Mouse (Mus musculus) MEL (cell line): ENCODE data around the gene Olfr576. TPM values are rescaled to one million over a fixed set of nuclear protein-coding genes. Genes with fewer than 3 reads are reported as not detected.

Experiments
- DNase-seq: peaks from one replicate; pipeline ENCODE4 v3.0.0; 2011; ENCODE audit warnings: low read depth, low spot score
- H3K27ac ChIP-seq: 2 replicates; pipeline ENCODE4 v1.5.1; 2012; ENCODE audit warnings: low read depth, mild to moderate bottlenecking, control low read depth, low read length, moderate library complexity; ENCODE audit not compliant: control insufficient read depth
- H3K27me3 ChIP-seq, 2 experiments: fragments of 150-350 bp in 1 of 2; sonication (generic) in 1 of 2; 2 replicates each; pipeline ENCODE4 v1.6.1; 2012; ENCODE audit warnings: low read length in 2 of 2, mild to moderate bottlenecking in 2 of 2, improper control_type of control experiment in 1 of 2, moderate library complexity in 1 of 2; ENCODE audit not compliant: insufficient read depth in 2 of 2, control insufficient read depth in 1 of 2
- H3K36me3 ChIP-seq, 2 experiments: 2 replicates each; pipeline ENCODE4 v1.6.1; 2012 to 2014; ENCODE audit warnings: low read length in 2 of 2, improper control_type of control experiment in 1 of 2, inconsistent platforms in 1 of 2, mild to moderate bottlenecking in 1 of 2; ENCODE audit not compliant: insufficient read depth in 2 of 2, control insufficient read depth in 1 of 2
- H3K4me1 ChIP-seq, 2 experiments: fragments of 150-350 bp in 1 of 2; sonication (generic) in 1 of 2; 2 replicates each; pipeline ENCODE4 v1.6.1; 2012; ENCODE audit warnings: low read length in 2 of 2, improper control_type of control experiment in 1 of 2, mild to moderate bottlenecking in 1 of 2; ENCODE audit not compliant: insufficient read depth in 2 of 2, control insufficient read depth in 1 of 2
- H3K4me3 ChIP-seq, 2 experiments: fragments of 150-350 bp in 1 of 2; sonication (generic) in 1 of 2; 2 replicates each; pipeline ENCODE4 v1.5.1; 2012; ENCODE audit warnings: low read depth in 2 of 2, low read length in 2 of 2, mild to moderate bottlenecking in 2 of 2, moderate library complexity in 2 of 2, control low read depth in 1 of 2, improper control_type of control experiment in 1 of 2; ENCODE audit not compliant: control insufficient read depth in 1 of 2, insufficient read depth in 1 of 2
- H3K79me2 ChIP-seq: 2 replicates; pipeline ENCODE4 v1.6.1; 2012; ENCODE audit warnings: mild to moderate bottlenecking, low read length, moderate library complexity; ENCODE audit not compliant: control insufficient read depth, poor library complexity, insufficient read depth
- H3K9ac ChIP-seq: 2 replicates; pipeline ENCODE4 v1.6.1; 2012; ENCODE audit warnings: low read depth, mild to moderate bottlenecking, control low read depth, low read length, moderate library complexity; ENCODE audit not compliant: control insufficient read depth, poor library complexity, severe bottlenecking
- H3K9me3 ChIP-seq: fragments of 150-350 bp; sonication (generic); replicated peaks from 2 replicates; pipeline ENCODE4 v1.6.1; 2012; ENCODE audit warnings: mild to moderate bottlenecking, low read length, improper control_type of control experiment, moderate library complexity; ENCODE audit not compliant: insufficient read depth
- CHD1 ChIP-seq: IDR thresholded peaks from 2 replicates; pipeline ENCODE4 v1.6.1; 2012; ENCODE audit warnings: low read depth, mild to moderate bottlenecking, inconsistent platforms, low read length, improper control_type of control experiment
- GATA1 ChIP-seq: IDR thresholded peaks from 2 replicates; pipeline ENCODE4 v1.6.1; 2011; ENCODE audit warnings: low read depth, low read length, improper control_type of control experiment
- MAFK ChIP-seq: IDR thresholded peaks from 2 replicates; pipeline ENCODE4 v1.6.1; 2011; ENCODE audit warnings: low read depth, mild to moderate bottlenecking, low read length, improper control_type of control experiment, borderline replicate concordance
- MEF2A ChIP-seq: IDR thresholded peaks from 2 replicates; pipeline ENCODE4 v1.6.1; 2014; ENCODE audit warnings: low read depth, mild to moderate bottlenecking, inconsistent platforms, low read length, improper control_type of control experiment; ENCODE audit not compliant: poor library complexity, insufficient replicate concordance, severe bottlenecking; ENCODE audit errors: extremely low read depth
- MYC ChIP-seq: IDR thresholded peaks from 2 replicates; pipeline ENCODE4 v1.6.1; 2011; ENCODE audit warnings: low read depth, mild to moderate bottlenecking, low read length, improper control_type of control experiment, moderate library complexity
- NELFE ChIP-seq: IDR thresholded peaks from 2 replicates; pipeline ENCODE4 v1.6.1; 2011; ENCODE audit warnings: low read depth, low read length, improper control_type of control experiment
- POLR2A ChIP-seq, 2 experiments: IDR thresholded peaks; 2 replicates each; pipeline ENCODE4 v1.6.1; 2011 to 2012; ENCODE audit warnings: low read length in 2 of 2, mild to moderate bottlenecking in 2 of 2, control low read depth in 1 of 2, improper control_type of control experiment in 1 of 2, low read depth in 1 of 2, moderate library complexity in 1 of 2; ENCODE audit not compliant: control insufficient read depth in 1 of 2, insufficient read depth in 1 of 2, poor library complexity in 1 of 2
- SMC3 ChIP-seq: IDR thresholded peaks from 2 replicates; pipeline ENCODE4 v1.6.1; 2011; ENCODE audit warnings: low read depth, low read length, improper control_type of control experiment
- TBP ChIP-seq: IDR thresholded peaks from 2 replicates; pipeline ENCODE4 v1.8.0; 2011; ENCODE audit warnings: low read depth, low read length, improper control_type of control experiment
- TCF12 ChIP-seq: IDR thresholded peaks from 2 replicates; pipeline ENCODE4 v1.6.1; 2014; ENCODE audit warnings: low read depth, mild to moderate bottlenecking, inconsistent platforms, low read length, improper control_type of control experiment, moderate library complexity
- UBTF ChIP-seq: IDR thresholded peaks from 2 replicates; pipeline ENCODE4 v1.6.1; 2012; ENCODE audit warnings: low read depth, mild to moderate bottlenecking, inconsistent platforms, low read length, improper control_type of control experiment, moderate library complexity, borderline replicate concordance; ENCODE audit not compliant: insufficient read depth
- ZC3H11A ChIP-seq: IDR thresholded peaks from 2 replicates; pipeline ENCODE4 v1.6.1; 2012; ENCODE audit warnings: low read depth, mild to moderate bottlenecking, inconsistent platforms, low read length, improper control_type of control experiment
- ZKSCAN1 ChIP-seq: IDR thresholded peaks from 2 replicates; pipeline ENCODE4 v1.6.1; 2012; ENCODE audit warnings: low read depth, mild to moderate bottlenecking, inconsistent platforms, low read length, improper control_type of control experiment, moderate library complexity
- ZMIZ1 ChIP-seq: IDR thresholded peaks from 2 replicates; pipeline ENCODE4 v1.6.1; 2012; ENCODE audit warnings: low read depth, mild to moderate bottlenecking, inconsistent platforms, low read length, improper control_type of control experiment, moderate library complexity
- ZNF384 ChIP-seq: IDR thresholded peaks from 2 replicates; pipeline ENCODE4 v1.6.1; 2012; ENCODE audit warnings: low read depth, mild to moderate bottlenecking, inconsistent platforms, low read length, improper control_type of control experiment
- polyA plus RNA-seq, 2 experiments: library from polyadenylated mRNA; stranded (reverse) in 1 of 2; unstranded in 1 of 2; fragments of >175 nt in 1 of 2; fragments of >200 nt in 1 of 2; gene quantifications; 2 replicates each; pipeline versions ENCODE4 v1.2.1 to v1.2.4; 2012; ENCODE audit warnings: low replicate concordance in 2 of 2, low read depth in 1 of 2; ENCODE audit not compliant: insufficient read length in 2 of 2, insufficient read depth in 1 of 2, missing spikeins in 1 of 2
- total RNA-seq: library from RNA; depleted of rRNA; stranded (reverse); fragments of 300-350 nt; gene quantifications from 2 replicates; pipeline ENCODE4 v1.2.3, GENCODE M21; 2012

Olfr576 gene
- total and polyA plus RNA-seq, 3 experiments, result not detected

DNA sequence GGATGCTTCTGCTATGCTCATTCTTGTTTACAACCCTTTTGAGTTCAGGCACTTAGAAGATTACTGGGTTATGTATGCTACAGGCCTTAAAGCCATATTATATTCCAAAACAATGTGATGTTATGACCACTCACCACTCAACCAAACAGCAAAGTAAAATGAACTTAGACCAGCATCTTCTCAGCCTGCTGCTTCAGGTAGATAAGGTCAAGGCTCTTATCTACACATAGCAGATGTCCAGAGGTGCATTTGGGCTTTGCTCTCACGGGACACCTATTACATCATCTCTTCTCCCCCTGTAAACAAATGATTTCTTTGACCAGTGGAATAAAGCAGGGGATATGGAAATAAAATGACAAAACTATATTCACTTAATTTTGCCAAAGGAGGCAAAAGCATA, 3.9 kb upstream of the Olfr576 start, which contains the start of gene Olfr575:
Gene Olfr575, minus strand, starts transcription at position 183 of the 400 bp plus-strand sequence.
- H3K4me3 ChIP-seq, result no peak within 1 kb of the TSS
- no peaks in the 10 kb centered on the region for H3K27me3 ChIP-seq
- H3K27ac ChIP-seq, result no peak within 1 kb of the TSS
- no peak for TF ChIP-seq SMC3
- TF ChIP-seq TCF12, result peak; percentile 31; the same call in 1 of the 2 replicates
- no peaks in the 10 kb centered on the region for H3K9me3 ChIP-seq
- H3K9ac ChIP-seq, result no peak within 1 kb of the TSS
- no peaks in the 10 kb centered on the region for H3K4me1 ChIP-seq
- H3K36me3 ChIP-seq, result no peaks in the 10 kb centered on the region
- no peak for DNase-seq
- no peaks in the 10 kb centered on the region for H3K79me2 ChIP-seq

GRCm38 (mm10) chr7:102974399-102974798, 11.9 kb downstream of the Olfr576 start:
- no peaks in the 10 kb centered on the region for H3K9me3 ChIP-seq
- H3K79me2 ChIP-seq, result no peaks in the 10 kb centered on the region
- no peaks in the 10 kb centered on the region for H3K27me3 ChIP-seq
- no peak for DNase-seq
- H3K4me1 ChIP-seq, result no peaks in the 10 kb centered on the region
- no peak overlapping the region for H3K27ac ChIP-seq
- TF ChIP-seq POLR2A (IDR thresholded peaks at IDR 0.05; ENCODE audit: control insufficient read depth in 1 of 2, insufficient read depth in 1 of 2, low read depth in 1 of 2, low read length in 2 of 2, poor library complexity in 1 of 2) (no peak), TBP (no peak), MEF2A (no peak), ZKSCAN1 (no peak), ZNF384 (no peak), UBTF (no peak), GATA1 (no peak), NELFE (no peak), CHD1 (no peak), MAFK (no peak), ZC3H11A (no peak), ZMIZ1 (no peak), MYC (no peak)
- H3K4me3 ChIP-seq, result no peak overlapping the region
- no peak overlapping the region for H3K9ac ChIP-seq
- H3K36me3 ChIP-seq, result no peaks in the 10 kb centered on the region

DNA sequence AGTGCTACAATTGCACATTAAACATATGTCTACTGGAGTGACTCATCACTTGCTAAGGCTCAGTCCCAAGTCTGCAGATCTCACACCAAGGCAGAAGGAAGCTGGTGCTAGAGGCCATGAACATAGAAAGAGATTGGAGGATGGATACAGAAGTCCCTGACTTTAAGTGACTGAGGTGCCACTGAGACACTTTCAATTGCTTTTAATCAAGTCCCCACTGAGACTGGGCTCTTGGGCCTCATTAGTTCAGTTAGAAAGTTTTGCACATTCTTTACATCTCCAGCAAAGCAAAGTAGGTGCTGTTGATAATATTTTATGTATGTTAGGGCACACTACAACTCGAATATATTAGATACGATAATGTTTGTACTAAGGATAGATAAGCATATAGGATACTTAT, 13.4 kb downstream of the Olfr576 start, which contains the start of gene Olfr577:
Gene Olfr577, minus strand, starts transcription at position 101 of the 400 bp plus-strand sequence.
- Histone ChIP-seq H3K9me3 (no peaks in the 10 kb centered on the region), H3K36me3 (no peaks in the 10 kb centered on the region), H3K27ac (no peak within 1 kb of the TSS), H3K4me3 (no peak within 1 kb of the TSS), H3K4me1 (no peaks in the 10 kb centered on the region), H3K79me2 (no peaks in the 10 kb centered on the region), H3K27me3 (no peaks in the 10 kb centered on the region), H3K9ac (no peak within 1 kb of the TSS)
- no peak for DNase-seq
- TF ChIP-seq ZMIZ1, result no peak
- no peak for TF ChIP-seq POLR2A (IDR thresholded peaks at IDR 0.05; ENCODE audit: control insufficient read depth in 1 of 2, insufficient read depth in 1 of 2, low read depth in 1 of 2, low read length in 2 of 2, poor library complexity in 1 of 2)
- no peak for TF ChIP-seq MAFK
- TF ChIP-seq MYC, result no peak
